In genomic region chr6:22983769-22984519, GRCm38 (mm10) we compare ENCODE assay signal across 9 mouse cellular contexts.
DNase-seq lines count a peak whose midpoint lies in the region; ATAC-seq lines count a peak whose summit lies in the region.
"Had no signal": no experiment of that assay in that cellular context is flagged by ENCODE, and none has a peak within 500 bp of the region (broad histone marks: within the 10 kb centered on the region; RNA-seq: fewer than 3 reads in every experiment).

No protein-coding gene starts in this region.

- no peaks in the 10 kb centered on the region for H3K4me1 ChIP-seq in kidney, embryonic 15.5 days
- H3K4me1 ChIP-seq in forebrain, embryonic 10.5 days, result peaks cover 16% of the 10 kb centered on the region
- no peaks in the 10 kb centered on the region for H3K4me1 ChIP-seq in midbrain, embryonic 14.5 days (ENCODE audit: control insufficient read depth, insufficient read depth, low read length)

- 8% methylated on average over 9 of the region's 9 CpGs for WGBS in kidney, embryonic 15.5 days
- 6% methylated on average over 9 of the region's 9 CpGs for WGBS in forebrain, embryonic 10.5 days
- WGBS in midbrain, embryonic 14.5 days, result 2% methylated on average over 9 of the region's 9 CpGs

- H3K9me3 ChIP-seq in kidney, embryonic 15.5 days (replicated peaks), result peaks cover 4% of the 10 kb centered on the region; the same call in 1 of the 2 replicates
- H3K9me3 ChIP-seq in forebrain, embryonic 10.5 days, result peaks cover 13% of the 10 kb centered on the region
- H3K9me3 ChIP-seq in midbrain, embryonic 14.5 days (ENCODE audit: control insufficient read depth, low read length), result peaks cover 6% of the 10 kb centered on the region; the same call in 1 of the 2 replicates

- H3K9ac ChIP-seq in kidney, embryonic 15.5 days, result no peak overlapping the region
- H3K9ac ChIP-seq in midbrain, embryonic 14.5 days (replicated peaks; ENCODE audit: low read length), result no peak overlapping the region

- H3K4me2 ChIP-seq in kidney, embryonic 15.5 days, result peak overlapping the region; percentile 37
- H3K4me2 ChIP-seq in midbrain, embryonic 14.5 days (ENCODE audit: low read length), result peak overlapping the region; percentile 27

- no peaks in the 10 kb centered on the region for H3K36me3 ChIP-seq in kidney, embryonic 15.5 days
- H3K36me3 ChIP-seq in forebrain, embryonic 10.5 days (replicated peaks), result peaks cover 43% of the 10 kb centered on the region
- H3K36me3 ChIP-seq in midbrain, embryonic 14.5 days (ENCODE audit: control insufficient read depth, insufficient read depth, low read length), result peaks cover 7% of the 10 kb centered on the region; the same call in 1 of the 2 replicates

- H3K27me3 ChIP-seq in kidney, embryonic 15.5 days, result no peaks in the 10 kb centered on the region
- no peaks in the 10 kb centered on the region for H3K27me3 ChIP-seq in forebrain, embryonic 10.5 days (ENCODE audit: poor library complexity, severe bottlenecking)
- no peaks in the 10 kb centered on the region for H3K27me3 ChIP-seq in midbrain, embryonic 14.5 days (ENCODE audit: control insufficient read depth, insufficient read depth, low read length)

- DNase-seq in kidney, postnatal 4 days, result no peak
- DNase-seq in brain, adult 2 months (ENCODE audit: low read depth, low spot score), result peak; percentile 70
- DNase-seq in forebrain, embryonic 10.5 days (ENCODE audit: extremely low spot score, low spot score), result no peak
- peak; percentile 86 for DNase-seq in midbrain, embryonic 14.5 days
- no peak for DNase-seq in gastrocnemius, adult 18-20 months (ENCODE audit: low spot score)
- no peak for DNase-seq in spleen, adult 12 weeks (ENCODE audit: low spot score)
- no peak for DNase-seq in layer of hippocampus, postnatal 10 days (ENCODE audit: low spot score in 2 of 2)
- DNase-seq: lung, postnatal 14 days had no signal

- no peak overlapping the region for H3K4me3 ChIP-seq in kidney, embryonic 15.5 days (replicated peaks)
- H3K4me3 ChIP-seq in forebrain, embryonic 10.5 days, result peak overlapping the region; percentile 29; the same call in 1 of the 2 replicates
- no peak overlapping the region; the same call in 1 of the 2 replicates for H3K4me3 ChIP-seq in midbrain, embryonic 14.5 days (replicated peaks; ENCODE audit: low read depth, low read length)

- 0 out of 2 replicates have a peak, but pooled peaks have one; percentile 43 for ATAC-seq in kidney, embryonic 15.5 days (replicated peaks; ENCODE audit: low FRiP score)
- ATAC-seq in midbrain, embryonic 14.5 days (ENCODE audit: low FRiP score, low TSS enrichment), result peak; percentile 74

- no peak overlapping the region for H3K27ac ChIP-seq in kidney, embryonic 15.5 days
- H3K27ac ChIP-seq in forebrain, embryonic 10.5 days, result peak overlapping the region; percentile 70
- no peak overlapping the region for H3K27ac ChIP-seq in midbrain, embryonic 14.5 days (replicated peaks; ENCODE audit: low read depth, low read length)

Comparison
In these comparisons a context has a peak if more than half of its experiments do, and no peak if none do; other contexts are left out.
1. DNase-seq: peak in brain, adult 2 months (single experiment) and midbrain, embryonic 14.5 days (single experiment); none in kidney, postnatal 4 days (0 of 2), forebrain, embryonic 10.5 days (single experiment), gastrocnemius, adult 18-20 months (single experiment), spleen, adult 12 weeks (single experiment) and layer of hippocampus, postnatal 10 days (0 of 2).